Mouse (Mus musculus): ENCODE results near the gene Spata18. TPM values are rescaled to one million over a fixed set of nuclear protein-coding genes. Genes with fewer than 3 reads are reported as not detected.
A peak's percentile ranks its signal among the peaks of the same experiment; 100 is the strongest.

Spata18 gene
- polyA plus RNA-seq (2012; rRNA removed) = 0.58 and 1.7 TPM in 2 replicates

GRCm38 (mm10) chr5:73651061-73651854 lies at the start of gene Spata18:
Spata18 (plus strand) TSS chr5:73651379.
- no peak for TF ChIP-seq POLR2A (IDR thresholded peaks at IDR 0.05; ENCODE audit: borderline replicate concordance, extremely low read depth, insufficient read depth, insufficient read length, poor library complexity, severe bottlenecking)
- no peak for TF ChIP-seq CTCF (IDR thresholded peaks at IDR 0.05; ENCODE audit: borderline replicate concordance, extremely low read depth, insufficient read depth, insufficient read length)

GRCm38 (mm10) chr5:73602865-73603264 lies 48.3 kb upstream of the Spata18 start:
- TF ChIP-seq POLR2A (IDR thresholded peaks at IDR 0.05; ENCODE audit: borderline replicate concordance, extremely low read depth, insufficient read depth, insufficient read length, poor library complexity, severe bottlenecking) = no peak
- TF ChIP-seq CTCF (IDR thresholded peaks at IDR 0.05; ENCODE audit: borderline replicate concordance, extremely low read depth, insufficient read depth, insufficient read length) = no peak
- DNase-seq (ENCODE audit: low read depth) = no peak

More at GRCm38 (mm10) chr5:73651061-73651854, at the start of gene Spata18:
- DNase-seq (ENCODE audit: low read depth) = peak; percentile 43

GRCm38 (mm10) chr5:73604542-73604941 lies 46.6 kb upstream of the Spata18 start:
- no peak for TF ChIP-seq CTCF (IDR thresholded peaks at IDR 0.05; ENCODE audit: borderline replicate concordance, extremely low read depth, insufficient read depth, insufficient read length)
- TF ChIP-seq POLR2A (IDR thresholded peaks at IDR 0.05; ENCODE audit: borderline replicate concordance, extremely low read depth, insufficient read depth, insufficient read length, poor library complexity, severe bottlenecking) = no peak
- DNase-seq (ENCODE audit: low read depth) = no peak

GRCm38 (mm10) chr5:73604964-73605363 lies 46.2 kb upstream of the Spata18 start:
- no peak for DNase-seq (ENCODE audit: low read depth)
- TF ChIP-seq POLR2A (IDR thresholded peaks at IDR 0.05; ENCODE audit: borderline replicate concordance, extremely low read depth, insufficient read depth, insufficient read length, poor library complexity, severe bottlenecking) (no peak), CTCF (IDR thresholded peaks at IDR 0.05; ENCODE audit: borderline replicate concordance, extremely low read depth, insufficient read depth, insufficient read length) (no peak)

- TF ChIP-seq CTCF (IDR thresholded peaks at IDR 0.05; ENCODE audit: borderline replicate concordance, extremely low read depth, insufficient read depth, insufficient read length) (no peak), POLR2A (IDR thresholded peaks at IDR 0.05; ENCODE audit: borderline replicate concordance, extremely low read depth, insufficient read depth, insufficient read length, poor library complexity, severe bottlenecking) (no peak)
- no peak for DNase-seq (ENCODE audit: low read depth)
These were observed 40.1 kb upstream of the Spata18 start for GRCm38 (mm10) chr5:73611071-73611470.

GRCm38 (mm10) chr5:73613296-73613695 lies 37.9 kb upstream of the Spata18 start:
- DNase-seq (ENCODE audit: low read depth) = no peak
- TF ChIP-seq POLR2A (IDR thresholded peaks at IDR 0.05; ENCODE audit: borderline replicate concordance, extremely low read depth, insufficient read depth, insufficient read length, poor library complexity, severe bottlenecking) (no peak), CTCF (IDR thresholded peaks at IDR 0.05; ENCODE audit: borderline replicate concordance, extremely low read depth, insufficient read depth, insufficient read length) (no peak)

- TF ChIP-seq CTCF (IDR thresholded peaks at IDR 0.05; ENCODE audit: borderline replicate concordance, extremely low read depth, insufficient read depth, insufficient read length) (no peak), POLR2A (IDR thresholded peaks at IDR 0.05; ENCODE audit: borderline replicate concordance, extremely low read depth, insufficient read depth, insufficient read length, poor library complexity, severe bottlenecking) (no peak)
- DNase-seq (ENCODE audit: low read depth) = no peak
These were observed 36.0 kb upstream of the Spata18 start for GRCm38 (mm10) chr5:73615211-73615610.

- TF ChIP-seq POLR2A (IDR thresholded peaks at IDR 0.05; ENCODE audit: borderline replicate concordance, extremely low read depth, insufficient read depth, insufficient read length, poor library complexity, severe bottlenecking) (no peak), CTCF (IDR thresholded peaks at IDR 0.05; ENCODE audit: borderline replicate concordance, extremely low read depth, insufficient read depth, insufficient read length) (no peak)
- no peak for DNase-seq (ENCODE audit: low read depth)
These were observed 32.2 kb upstream of the Spata18 start for GRCm38 (mm10) chr5:73618969-73619368.

GRCm38 (mm10) chr5:73625505-73625904 lies 25.7 kb upstream of the Spata18 start:
- TF ChIP-seq CTCF (IDR thresholded peaks at IDR 0.05; ENCODE audit: borderline replicate concordance, extremely low read depth, insufficient read depth, insufficient read length) (no peak), POLR2A (IDR thresholded peaks at IDR 0.05; ENCODE audit: borderline replicate concordance, extremely low read depth, insufficient read depth, insufficient read length, poor library complexity, severe bottlenecking) (no peak)
- DNase-seq (ENCODE audit: low read depth) = no peak

- no peak for TF ChIP-seq CTCF (IDR thresholded peaks at IDR 0.05; ENCODE audit: borderline replicate concordance, extremely low read depth, insufficient read depth, insufficient read length)
- no peak for TF ChIP-seq POLR2A (IDR thresholded peaks at IDR 0.05; ENCODE audit: borderline replicate concordance, extremely low read depth, insufficient read depth, insufficient read length, poor library complexity, severe bottlenecking)
- no peak for DNase-seq (ENCODE audit: low read depth)
These were observed 24.3 kb upstream of the Spata18 start for GRCm38 (mm10) chr5:73626842-73627241.

- DNase-seq (ENCODE audit: low read depth) = no peak
- TF ChIP-seq POLR2A (IDR thresholded peaks at IDR 0.05; ENCODE audit: borderline replicate concordance, extremely low read depth, insufficient read depth, insufficient read length, poor library complexity, severe bottlenecking) = no peak
- no peak for TF ChIP-seq CTCF (IDR thresholded peaks at IDR 0.05; ENCODE audit: borderline replicate concordance, extremely low read depth, insufficient read depth, insufficient read length)
These were observed 23.6 kb upstream of the Spata18 start for GRCm38 (mm10) chr5:73627559-73627958.

GRCm38 (mm10) chr5:73627991-73628390 lies 23.2 kb upstream of the Spata18 start:
- TF ChIP-seq POLR2A (IDR thresholded peaks at IDR 0.05; ENCODE audit: borderline replicate concordance, extremely low read depth, insufficient read depth, insufficient read length, poor library complexity, severe bottlenecking) (no peak), CTCF (IDR thresholded peaks at IDR 0.05; ENCODE audit: borderline replicate concordance, extremely low read depth, insufficient read depth, insufficient read length) (no peak)
- DNase-seq (ENCODE audit: low read depth) = no peak
